Mouse (Mus musculus): ENCODE measurements at regions not wholly inside any gene's neighbourhood (a gene's known extent, or its start where the extent isn't known, plus 50 kb on each side); places are given as distances from the start of the nearest gene placed in this dataset.

- no peak overlapping the region for H3K4me3 ChIP-seq (ENCODE audit: low read depth, low read length)
- H3K36me3 ChIP-seq (ENCODE audit: control insufficient read depth, insufficient read depth, low read length) = no peaks in the 10 kb centered on the region
- H3K9ac ChIP-seq (ENCODE audit: low read depth, low read length) = no peak overlapping the region
- H3K27ac ChIP-seq (ENCODE audit: low read depth, low read length) = no peak overlapping the region
- ATAC-seq (ENCODE audit: low FRiP score) (0 out of 2 replicates have a peak, but pooled peaks have one; percentile 33), DNase-seq (ENCODE audit: low spot score) (peak; percentile 5)
- H3K27me3 ChIP-seq (ENCODE audit: control insufficient read depth, insufficient read depth, low read length) = no peaks in the 10 kb centered on the region
- no peak overlapping the region for H3K4me2 ChIP-seq (replicated peaks; ENCODE audit: low read depth, low read length)
- WGBS = 54% methylated on average over 7 of the region's 7 CpGs
- no peaks in the 10 kb centered on the region for H3K9me3 ChIP-seq (ENCODE audit: control insufficient read depth, low read length)
- H3K4me1 ChIP-seq (replicated peaks; ENCODE audit: control insufficient read depth, insufficient read depth, low read length) = no peaks in the 10 kb centered on the region
Measured at GRCm38 (mm10) chr1:94790604-94791003, 522.8 kb upstream of the Fam174a start.

GRCm38 (mm10) chr1:94791052-94791451 lies 522.4 kb upstream of the Fam174a start:
- no peak overlapping the region for H3K4me3 ChIP-seq (ENCODE audit: low read depth, low read length)
- H3K36me3 ChIP-seq (ENCODE audit: control insufficient read depth, insufficient read depth, low read length) = no peaks in the 10 kb centered on the region
- DNase-seq (ENCODE audit: low spot score) (no peak), ATAC-seq (ENCODE audit: low FRiP score) (no peak)
- H3K9me3 ChIP-seq (ENCODE audit: control insufficient read depth, low read length) = no peaks in the 10 kb centered on the region
- 69% methylated on average over 6 of the region's 6 CpGs for WGBS
- no peak overlapping the region for H3K27ac ChIP-seq (ENCODE audit: low read depth, low read length)
- no peak overlapping the region for H3K4me2 ChIP-seq (replicated peaks; ENCODE audit: low read depth, low read length)
- no peak overlapping the region for H3K9ac ChIP-seq (ENCODE audit: low read depth, low read length)
- no peaks in the 10 kb centered on the region for H3K4me1 ChIP-seq (replicated peaks; ENCODE audit: control insufficient read depth, insufficient read depth, low read length)
- no peaks in the 10 kb centered on the region for H3K27me3 ChIP-seq (ENCODE audit: control insufficient read depth, insufficient read depth, low read length)

DNA sequence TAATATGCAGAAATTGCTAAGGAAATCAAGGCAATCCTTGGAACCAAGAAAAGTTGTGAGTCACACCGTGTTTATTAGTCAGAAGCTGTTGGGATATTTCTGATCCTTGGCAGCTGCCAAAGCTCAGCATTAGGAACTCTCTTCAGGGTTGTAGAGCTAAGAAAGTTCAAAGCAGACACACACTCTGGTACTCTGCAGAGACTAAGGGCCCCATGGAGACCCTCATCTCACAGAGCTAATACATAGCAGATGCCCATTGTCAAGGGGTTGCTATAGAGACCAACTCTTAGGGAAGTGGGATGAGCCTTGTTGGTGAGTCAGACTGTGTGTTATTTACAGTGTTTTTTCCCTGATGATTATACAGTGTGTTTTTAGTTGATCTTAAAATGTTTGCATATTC lies 517.4 kb upstream of the Fam174a start:
- Histone ChIP-seq H3K27me3 (ENCODE audit: control insufficient read depth, insufficient read depth, low read length) (no peaks in the 10 kb centered on the region), H3K27ac (ENCODE audit: low read depth, low read length) (no peak overlapping the region), H3K9me3 (ENCODE audit: control insufficient read depth, low read length) (no peaks in the 10 kb centered on the region), H3K9ac (ENCODE audit: low read depth, low read length) (no peak overlapping the region), H3K4me3 (ENCODE audit: low read depth, low read length) (no peak overlapping the region), H3K36me3 (ENCODE audit: control insufficient read depth, insufficient read depth, low read length) (no peaks in the 10 kb centered on the region), H3K4me2 (replicated peaks; ENCODE audit: low read depth, low read length) (no peak overlapping the region), H3K4me1 (replicated peaks; ENCODE audit: control insufficient read depth, insufficient read depth, low read length) (no peaks in the 10 kb centered on the region)
- DNase-seq (ENCODE audit: low spot score) (peak; percentile 27), ATAC-seq (ENCODE audit: low FRiP score) (peak; percentile 71)
- 65% methylated on average over 1 of the region's 1 CpGs for WGBS

GRCm38 (mm10) chr1:94803722-94804121 lies 509.7 kb upstream of the Fam174a start:
- DNase-seq (ENCODE audit: low spot score) = no peak
- ATAC-seq (ENCODE audit: low FRiP score) = no peak
- H3K9ac ChIP-seq (ENCODE audit: low read depth, low read length) = no peak overlapping the region
- H3K9me3 ChIP-seq (ENCODE audit: control insufficient read depth, low read length) = no peaks in the 10 kb centered on the region
- no peaks in the 10 kb centered on the region for H3K27me3 ChIP-seq (ENCODE audit: control insufficient read depth, insufficient read depth, low read length)
- no peak overlapping the region for H3K27ac ChIP-seq (ENCODE audit: low read depth, low read length)
- H3K4me3 ChIP-seq (ENCODE audit: low read depth, low read length) = no peak overlapping the region
- no peak overlapping the region for H3K4me2 ChIP-seq (replicated peaks; ENCODE audit: low read depth, low read length)
- H3K36me3 ChIP-seq (ENCODE audit: control insufficient read depth, insufficient read depth, low read length) = no peaks in the 10 kb centered on the region
- no peaks in the 10 kb centered on the region for H3K4me1 ChIP-seq (replicated peaks; ENCODE audit: control insufficient read depth, insufficient read depth, low read length)

DNA sequence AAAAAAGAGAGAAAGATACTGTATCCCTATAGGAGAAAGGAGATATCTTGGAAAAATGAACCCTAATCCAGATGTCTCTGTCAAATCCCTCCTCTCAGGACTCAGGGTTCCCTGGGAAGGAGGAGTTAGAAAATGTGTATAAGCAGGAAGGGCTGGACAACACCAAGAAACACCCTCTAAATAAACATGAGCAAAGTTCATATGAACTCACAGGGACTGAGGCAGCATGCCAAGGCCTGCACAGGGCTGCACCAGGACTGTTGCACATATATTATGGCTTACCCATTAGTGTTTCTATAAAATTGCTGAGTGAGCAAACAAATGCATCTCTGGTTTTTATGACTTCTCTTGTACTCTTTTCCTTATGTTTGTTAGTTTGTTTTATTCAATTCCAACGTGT lies 508.5 kb upstream of the Fam174a start:
- DNase-seq (ENCODE audit: low spot score) = no peak
- H3K9me3 ChIP-seq (ENCODE audit: control insufficient read depth, low read length) = no peaks in the 10 kb centered on the region
- no peak overlapping the region for H3K4me3 ChIP-seq (ENCODE audit: low read depth, low read length)
- H3K27me3 ChIP-seq (ENCODE audit: control insufficient read depth, insufficient read depth, low read length) = no peaks in the 10 kb centered on the region
- WGBS = 73% methylated on average over 1 of the region's 1 CpGs
- H3K36me3 ChIP-seq (ENCODE audit: control insufficient read depth, insufficient read depth, low read length) = no peaks in the 10 kb centered on the region
- H3K9ac ChIP-seq (ENCODE audit: low read depth, low read length) = no peak overlapping the region
- no peak for ATAC-seq (ENCODE audit: low FRiP score)
- H3K27ac ChIP-seq (ENCODE audit: low read depth, low read length) = no peak overlapping the region
- no peaks in the 10 kb centered on the region for H3K4me1 ChIP-seq (replicated peaks; ENCODE audit: control insufficient read depth, insufficient read depth, low read length)
- H3K4me2 ChIP-seq (replicated peaks; ENCODE audit: low read depth, low read length) = no peak overlapping the region

- no peak for ATAC-seq (ENCODE audit: low FRiP score)
- Histone ChIP-seq H3K4me3 (ENCODE audit: low read depth, low read length) (no peak overlapping the region), H3K36me3 (ENCODE audit: control insufficient read depth, insufficient read depth, low read length) (no peaks in the 10 kb centered on the region), H3K27ac (ENCODE audit: low read depth, low read length) (no peak overlapping the region), H3K4me1 (replicated peaks; ENCODE audit: control insufficient read depth, insufficient read depth, low read length) (no peaks in the 10 kb centered on the region), H3K27me3 (ENCODE audit: control insufficient read depth, insufficient read depth, low read length) (no peaks in the 10 kb centered on the region), H3K4me2 (replicated peaks; ENCODE audit: low read depth, low read length) (no peak overlapping the region), H3K9me3 (ENCODE audit: control insufficient read depth, low read length) (no peaks in the 10 kb centered on the region), H3K9ac (ENCODE audit: low read depth, low read length) (no peak overlapping the region)
- DNase-seq (ENCODE audit: low spot score) = no peak
Measured at GRCm38 (mm10) chr1:94827628-94828027, 485.8 kb upstream of the Fam174a start.

- DNase-seq (ENCODE audit: low spot score) (no peak), ATAC-seq (ENCODE audit: low FRiP score) (no peak)
- Histone ChIP-seq H3K4me3 (ENCODE audit: low read depth, low read length) (no peak overlapping the region), H3K4me1 (replicated peaks; ENCODE audit: control insufficient read depth, insufficient read depth, low read length) (no peaks in the 10 kb centered on the region), H3K9ac (ENCODE audit: low read depth, low read length) (no peak overlapping the region), H3K27ac (ENCODE audit: low read depth, low read length) (no peak overlapping the region), H3K27me3 (ENCODE audit: control insufficient read depth, insufficient read depth, low read length) (no peaks in the 10 kb centered on the region), H3K4me2 (replicated peaks; ENCODE audit: low read depth, low read length) (no peak overlapping the region), H3K36me3 (ENCODE audit: control insufficient read depth, insufficient read depth, low read length) (no peaks in the 10 kb centered on the region), H3K9me3 (ENCODE audit: control insufficient read depth, low read length) (no peaks in the 10 kb centered on the region)
- 97% methylated on average over 4 of the region's 4 CpGs for WGBS
Measured at GRCm38 (mm10) chr1:94835982-94836381, 477.4 kb upstream of the Fam174a start.

DNA sequence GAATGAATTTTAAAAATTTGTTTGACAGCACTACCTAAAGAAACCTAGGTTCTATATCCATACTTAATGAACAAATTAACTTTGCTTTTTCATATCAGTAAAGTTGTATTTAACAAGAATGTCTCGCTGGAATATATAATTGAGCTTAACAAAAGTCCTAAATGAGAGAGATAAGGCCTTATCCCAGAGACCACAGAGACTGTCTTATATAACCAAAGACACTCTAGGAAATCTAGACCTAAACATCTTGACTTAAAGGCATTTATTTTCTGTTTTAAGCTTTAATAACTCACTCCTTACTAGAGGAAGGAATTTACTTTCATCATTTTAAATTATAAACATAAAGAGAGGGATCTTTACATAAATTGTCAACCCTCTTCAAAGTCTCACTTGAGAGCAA lies 461.9 kb upstream of the Fam174a start:
- ATAC-seq (ENCODE audit: low FRiP score) = no peak
- Histone ChIP-seq H3K4me3 (ENCODE audit: low read depth, low read length) (no peak overlapping the region), H3K9ac (ENCODE audit: low read depth, low read length) (no peak overlapping the region), H3K36me3 (ENCODE audit: control insufficient read depth, insufficient read depth, low read length) (no peaks in the 10 kb centered on the region), H3K9me3 (ENCODE audit: control insufficient read depth, low read length) (no peaks in the 10 kb centered on the region), H3K27ac (ENCODE audit: low read depth, low read length) (no peak overlapping the region), H3K4me1 (replicated peaks; ENCODE audit: control insufficient read depth, insufficient read depth, low read length) (no peaks in the 10 kb centered on the region), H3K4me2 (replicated peaks; ENCODE audit: low read depth, low read length) (no peak overlapping the region), H3K27me3 (ENCODE audit: control insufficient read depth, insufficient read depth, low read length) (no peaks in the 10 kb centered on the region)
- WGBS = 90% methylated on average over 1 of the region's 1 CpGs
- no peak for DNase-seq (ENCODE audit: low spot score)

DNA sequence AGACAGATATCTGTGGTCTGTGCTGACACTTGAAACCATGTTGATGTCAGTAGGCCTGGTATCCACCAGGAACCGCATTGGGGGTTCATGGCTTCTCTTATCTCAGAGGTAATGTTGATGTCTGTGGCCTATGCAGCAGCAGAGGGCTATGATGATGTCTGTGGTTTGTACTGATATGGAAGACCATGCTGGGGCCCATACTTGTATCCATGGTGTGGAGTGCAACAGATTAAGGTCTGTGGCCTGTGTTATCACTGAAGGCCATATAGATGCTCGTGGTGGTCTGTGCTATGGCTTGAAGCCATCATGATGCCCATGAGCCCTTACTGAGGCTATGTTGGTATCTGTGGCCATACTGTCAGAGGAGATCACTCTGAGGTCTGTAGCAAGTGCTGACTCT lies 455.0 kb upstream of the Fam174a start:
- no peak overlapping the region for H3K9ac ChIP-seq (ENCODE audit: low read depth, low read length)
- H3K9me3 ChIP-seq (ENCODE audit: control insufficient read depth, low read length) = no peaks in the 10 kb centered on the region
- H3K27ac ChIP-seq (ENCODE audit: low read depth, low read length) = no peak overlapping the region
- no peak for ATAC-seq (ENCODE audit: low FRiP score)
- 84% methylated on average over 2 of the region's 2 CpGs for WGBS
- H3K4me1 ChIP-seq (replicated peaks; ENCODE audit: control insufficient read depth, insufficient read depth, low read length) = no peaks in the 10 kb centered on the region
- no peaks in the 10 kb centered on the region for H3K27me3 ChIP-seq (ENCODE audit: control insufficient read depth, insufficient read depth, low read length)
- H3K4me3 ChIP-seq (ENCODE audit: low read depth, low read length) = no peak overlapping the region
- no peaks in the 10 kb centered on the region for H3K36me3 ChIP-seq (ENCODE audit: control insufficient read depth, insufficient read depth, low read length)
- no peak overlapping the region for H3K4me2 ChIP-seq (replicated peaks; ENCODE audit: low read depth, low read length)
- DNase-seq (ENCODE audit: low spot score) = no peak

Measured in hindbrain, embryonic 11.5 days (tissue).